ENCODE assay signal across 9 mouse cellular contexts in genomic region chr7:115217255-115217654, GRCm38 (mm10).
DNase-seq lines count a peak whose midpoint lies in the region; ATAC-seq lines count a peak whose summit lies in the region.
"Had no signal": no experiment of that assay in that cellular context is flagged by ENCODE, and none has a peak within 500 bp of the region (broad histone marks: within the 10 kb centered on the region; RNA-seq: fewer than 3 reads in every experiment).

No protein-coding gene starts in this region.

- WGBS in kidney, embryonic 16.5 days = 8% methylated on average over 5 of the region's 5 CpGs
- WGBS in neural tube, embryonic 11.5 days = 3% methylated on average over 5 of the region's 5 CpGs

- peak overlapping the region; percentile 64 for H3K4me2 ChIP-seq in kidney, embryonic 16.5 days (replicated peaks; ENCODE audit: low read depth, low read length)
- H3K4me2 ChIP-seq in neural tube, embryonic 11.5 days (ENCODE audit: low read depth) = peak overlapping the region; percentile 64

- 0 out of 2 replicates have a peak overlapping the region, but pooled peaks have one; percentile 5 for H3K27ac ChIP-seq in kidney, embryonic 16.5 days (ENCODE audit: low read length)
- H3K27ac ChIP-seq in neural tube, embryonic 11.5 days (ENCODE audit: low read depth, low read length) = no peak overlapping the region

- H3K27me3 ChIP-seq in kidney, embryonic 16.5 days (ENCODE audit: insufficient read depth, low read length) = peaks cover 6% of the 10 kb centered on the region
- no peaks in the 10 kb centered on the region for H3K27me3 ChIP-seq in neural tube, embryonic 11.5 days (ENCODE audit: control insufficient read depth, insufficient read depth, low read length)

- no peaks in the 10 kb centered on the region for H3K36me3 ChIP-seq in kidney, embryonic 16.5 days (ENCODE audit: insufficient read depth, low read length)
- H3K36me3 ChIP-seq in neural tube, embryonic 11.5 days (ENCODE audit: control insufficient read depth, insufficient read depth, low read length) = no peaks in the 10 kb centered on the region

- no peaks in the 10 kb centered on the region for H3K9me3 ChIP-seq in kidney, embryonic 16.5 days (ENCODE audit: low read length)
- H3K9me3 ChIP-seq in neural tube, embryonic 11.5 days (ENCODE audit: control insufficient read depth, low read length) = no peaks in the 10 kb centered on the region

- peaks cover 10% of the 10 kb centered on the region for H3K4me1 ChIP-seq in kidney, embryonic 16.5 days (ENCODE audit: insufficient read depth, low read length)
- H3K4me1 ChIP-seq in neural tube, embryonic 11.5 days (ENCODE audit: control insufficient read depth, insufficient read depth, low read length) = peaks cover 7% of the 10 kb centered on the region; the same call in 1 of the 2 replicates

- peak overlapping the region; percentile 52 for H3K9ac ChIP-seq in kidney, embryonic 16.5 days (replicated peaks; ENCODE audit: low read length)
- no peak overlapping the region for H3K9ac ChIP-seq in neural tube, embryonic 11.5 days (ENCODE audit: low read length)

- peak; percentile 62 for ATAC-seq in kidney, embryonic 16.5 days (ENCODE audit: low FRiP score, low TSS enrichment)
- peak; percentile 45 for ATAC-seq in neural tube, embryonic 11.5 days (ENCODE audit: insufficient read depth, low FRiP score, low TSS enrichment)

- peak overlapping the region; percentile 41 for H3K4me3 ChIP-seq in kidney, embryonic 16.5 days (ENCODE audit: low read length)
- H3K4me3 ChIP-seq in neural tube, embryonic 11.5 days (ENCODE audit: low read depth, low read length) = peak overlapping the region; percentile 24
- H3K4me3 ChIP-seq: myocyte had no signal

- DNase-seq in adrenal gland, postnatal 10 days = peak; percentile 43
- DNase-seq in adrenal gland, adult 2 months = no peak
- peak; percentile 43 for DNase-seq in testis, postnatal 10 days (ENCODE audit: low spot score)
- DNase-seq in testis, postnatal 14 days (ENCODE audit: low spot score) = no peak
- DNase-seq in neural tube, embryonic 11.5 days (ENCODE audit: low spot score) = no peak
- DNase-seq in urinary bladder, postnatal 25 days (ENCODE audit: low spot score) = no peak
- no peak for DNase-seq in adrenal gland, adult 8-10 months

Comparison
In these comparisons a context has a peak if more than half of its experiments do, and no peak if none do; other contexts are left out.
1. DNase-seq: peak in adrenal gland, postnatal 10 days (single experiment) and testis, postnatal 10 days (single experiment); none in adrenal gland, adult 2 months (single experiment), testis, postnatal 14 days (single experiment), neural tube, embryonic 11.5 days (single experiment), urinary bladder, postnatal 25 days (single experiment) and adrenal gland, adult 8-10 months (single experiment).